Comparison of ENCODE assay signal across 9 mouse cellular contexts in the genomic region with DNA sequence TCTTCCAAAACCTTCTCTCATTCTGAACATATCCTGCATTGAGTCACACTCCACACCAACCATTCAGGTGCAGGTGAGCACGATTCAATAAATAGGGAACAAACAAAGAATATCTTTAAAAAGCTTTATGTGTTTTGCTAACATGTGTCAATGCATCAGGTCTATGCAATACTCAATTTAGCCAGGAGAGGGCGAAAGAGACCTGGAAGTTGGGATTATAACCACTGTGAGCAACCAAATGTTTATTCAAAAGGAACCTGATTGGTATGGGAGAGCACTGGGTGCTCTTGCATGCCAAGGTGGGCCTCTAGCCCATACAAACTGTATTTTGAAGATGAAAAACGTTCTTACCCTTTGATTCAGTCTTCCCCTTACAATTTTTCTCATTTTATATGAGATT. TPM values are rescaled to one million over a fixed set of nuclear protein-coding genes. Genes with fewer than 3 reads are reported as not detected.
DNase-seq lines count a peak whose midpoint lies in the region; ATAC-seq and TF ChIP-seq lines count a peak whose summit lies in the region.
"Had no signal": no experiment of that assay in that cellular context is flagged by ENCODE, and none has a peak within 500 bp of the region (broad histone marks: within the 10 kb centered on the region; RNA-seq: fewer than 3 reads in every experiment).

No protein-coding gene starts in this region.

- 1% methylated on average over 3 of the region's 3 CpGs for WGBS in kidney, embryonic 16.5 days
- 4% methylated on average over 3 of the region's 3 CpGs for WGBS in midbrain, postnatal 0 days

- H3K4me3 ChIP-seq in kidney, embryonic 16.5 days (ENCODE audit: low read length), result no peak overlapping the region
- H3K4me3 ChIP-seq in midbrain, postnatal 0 days (ENCODE audit: low read depth, low read length), result no peak overlapping the region
- H3K4me3 ChIP-seq: embryonic facial prominence, embryonic 15.5 days had no signal

- no peaks in the 10 kb centered on the region for H3K4me1 ChIP-seq in kidney, embryonic 16.5 days (ENCODE audit: insufficient read depth, low read length)
- no peaks in the 10 kb centered on the region for H3K4me1 ChIP-seq in midbrain, postnatal 0 days (ENCODE audit: insufficient read depth, low read length)
- H3K4me1 ChIP-seq: embryonic facial prominence, embryonic 15.5 days had no signal

- H3K9me3 ChIP-seq in kidney, embryonic 16.5 days (ENCODE audit: low read length), result no peaks in the 10 kb centered on the region
- H3K9me3 ChIP-seq in midbrain, postnatal 0 days (ENCODE audit: low read length), result no peaks in the 10 kb centered on the region
- H3K9me3 ChIP-seq: embryonic facial prominence, embryonic 15.5 days had no signal

- ATAC-seq in kidney, embryonic 16.5 days (ENCODE audit: low FRiP score, low TSS enrichment), result no peak
- ATAC-seq in midbrain, postnatal 0 days (ENCODE audit: low FRiP score), result no peak

- no peaks in the 10 kb centered on the region for H3K27me3 ChIP-seq in kidney, embryonic 16.5 days (ENCODE audit: insufficient read depth, low read length)
- no peaks in the 10 kb centered on the region for H3K27me3 ChIP-seq in midbrain, postnatal 0 days (ENCODE audit: insufficient read depth, low read length)
- H3K27me3 ChIP-seq: embryonic facial prominence, embryonic 15.5 days had no signal

- TF ChIP-seq CTCF in midbrain, postnatal 0 days (IDR thresholded peaks at IDR 0.05), result peak; percentile 78

- DNase-seq in kidney, adult 11 months, result peak; percentile 37
- peak; percentile 81 for DNase-seq in NIH3T3 (ENCODE audit: low read depth)
- peak; percentile 83 to 86 for DNase-seq in cerebellum, postnatal 14 days
- peak; percentile 16 for DNase-seq in gastrocnemius, postnatal 14 days
- peak; percentile 48 to 80 for DNase-seq in layer of hippocampus, postnatal 14 days (ENCODE audit: low spot score in 2 of 2)
- DNase-seq in midbrain, postnatal 0 days (ENCODE audit: low spot score), result peak; percentile 78
- DNase-seq in thymus, postnatal 14 days, result peak; percentile 66

- H3K27ac ChIP-seq in kidney, embryonic 16.5 days (ENCODE audit: low read length), result no peak overlapping the region
- H3K27ac ChIP-seq in midbrain, postnatal 0 days (ENCODE audit: low read depth, low read length), result no peak overlapping the region
- H3K27ac ChIP-seq: embryonic facial prominence, embryonic 15.5 days had no signal

- H3K36me3 ChIP-seq in kidney, embryonic 16.5 days (ENCODE audit: insufficient read depth, low read length), result no peaks in the 10 kb centered on the region
- H3K36me3 ChIP-seq in midbrain, postnatal 0 days (ENCODE audit: insufficient read depth, low read length), result no peaks in the 10 kb centered on the region
- H3K36me3 ChIP-seq: embryonic facial prominence, embryonic 15.5 days had no signal

- intact Hi-C loops in gastrocnemius, postnatal 14 days (cut with DNase I; ENCODE audit: low total_unique reads), result no loop called here

- no peak overlapping the region for H3K4me2 ChIP-seq in kidney, embryonic 16.5 days (replicated peaks; ENCODE audit: low read depth, low read length)
- no peak overlapping the region for H3K4me2 ChIP-seq in midbrain, postnatal 0 days (ENCODE audit: low read depth, low read length, poor library complexity, severe bottlenecking)
- H3K4me2 ChIP-seq: embryonic facial prominence, embryonic 15.5 days had no signal

- H3K9ac ChIP-seq in kidney, embryonic 16.5 days (replicated peaks; ENCODE audit: low read length), result no peak overlapping the region
- H3K9ac ChIP-seq in midbrain, postnatal 0 days (replicated peaks; ENCODE audit: low read length, poor library complexity, severe bottlenecking), result no peak overlapping the region
- H3K9ac ChIP-seq: embryonic facial prominence, embryonic 15.5 days had no signal

RNA-seq across cellular contexts. Expression of a gene that starts 1.8 kb away (rescaled TPM):
- not detected in 2 replicates for polyA plus RNA-seq in kidney, embryonic 16.5 days (2015; fragmentation: Nextera tagmentation; extraction: Ambion mirVana)
- total RNA-seq in gastrocnemius, postnatal 14 days (2021), result not detected
- total RNA-seq in layer of hippocampus, postnatal 14 days (2021), result not detected
- not detected in 2 replicates for total RNA-seq in midbrain, postnatal 0 days (2014; rRNA removed)
- polyA plus RNA-seq in midbrain, postnatal 0 days (2015; fragmentation: Nextera tagmentation; extraction: Ambion mirVana), result not detected in 2 replicates
- polyA plus RNA-seq: embryonic facial prominence, embryonic 15.5 days had no signal

RNA-seq across cellular contexts. Expression of a gene that starts 2.7 kb away (rescaled TPM):
- 72.6 and 78.3 TPM in 2 replicates for polyA plus RNA-seq in kidney, embryonic 16.5 days (2015; fragmentation: Nextera tagmentation; extraction: Ambion mirVana)
- total RNA-seq in gastrocnemius, postnatal 14 days (2021), result 10 to 100 TPM; 10.5 to 14.2 TPM
- 100 to 1,000 TPM; 122 to 132 TPM for total RNA-seq in layer of hippocampus, postnatal 14 days (2021)
- total RNA-seq in midbrain, postnatal 0 days (2014; rRNA removed), result 83.2 and 132 TPM in 2 replicates
- 251 and 255 TPM in 2 replicates for polyA plus RNA-seq in midbrain, postnatal 0 days (2015; fragmentation: Nextera tagmentation; extraction: Ambion mirVana)

RNA-seq across cellular contexts. Expression of a gene that starts 32.9 kb away (rescaled TPM):
- 73.7 and 76.8 TPM in 2 replicates for polyA plus RNA-seq in kidney, embryonic 16.5 days (2015; fragmentation: Nextera tagmentation; extraction: Ambion mirVana)
- 100 to 1,000 TPM in 1 of 2 experiments, 10 to 100 TPM in 1; 92.8 to 118 TPM for total RNA-seq in gastrocnemius, postnatal 14 days (2021)
- total RNA-seq in layer of hippocampus, postnatal 14 days (2021), result 100 to 1,000 TPM; 205 to 293 TPM
- total RNA-seq in midbrain, postnatal 0 days (2014; rRNA removed), result 222 and 307 TPM in 2 replicates
- 313 and 323 TPM in 2 replicates for polyA plus RNA-seq in midbrain, postnatal 0 days (2015; fragmentation: Nextera tagmentation; extraction: Ambion mirVana)

RNA-seq across cellular contexts. Expression of a gene that starts 59.6 kb away (rescaled TPM):
- polyA plus RNA-seq in kidney, embryonic 16.5 days (2015; fragmentation: Nextera tagmentation; extraction: Ambion mirVana), result 66.1 and 66.3 TPM in 2 replicates
- 100 to 1,000 TPM in 1 of 2 experiments, 10 to 100 TPM in 1; 88.7 to 100 TPM for total RNA-seq in gastrocnemius, postnatal 14 days (2021)
- 100 to 1,000 TPM; 184 to 221 TPM for total RNA-seq in layer of hippocampus, postnatal 14 days (2021)
- 323 and 356 TPM in 2 replicates for total RNA-seq in midbrain, postnatal 0 days (2014; rRNA removed)
- 268 and 275 TPM in 2 replicates for polyA plus RNA-seq in midbrain, postnatal 0 days (2015; fragmentation: Nextera tagmentation; extraction: Ambion mirVana)

Comparison
In these comparisons a context has a peak if more than half of its experiments do, and no peak if none do; other contexts are left out.
1. DNase-seq: peak in every context shown above with its lines; median percentile 84 in cerebellum, postnatal 14 days; 81 in NIH3T3; 78 in midbrain, postnatal 0 days; 66 in thymus, postnatal 14 days; 64 in layer of hippocampus, postnatal 14 days; 37 in kidney, adult 11 months; 16 in gastrocnemius, postnatal 14 days.